Mouse (Mus musculus): ENCODE results near the gene Stk11. TPM values are rescaled to one million over a fixed set of nuclear protein-coding genes. Genes with fewer than 3 reads are reported as not detected.

Stk11 gene
- polyA plus RNA-seq, 1 experiment, result 124 TPM

DNA sequence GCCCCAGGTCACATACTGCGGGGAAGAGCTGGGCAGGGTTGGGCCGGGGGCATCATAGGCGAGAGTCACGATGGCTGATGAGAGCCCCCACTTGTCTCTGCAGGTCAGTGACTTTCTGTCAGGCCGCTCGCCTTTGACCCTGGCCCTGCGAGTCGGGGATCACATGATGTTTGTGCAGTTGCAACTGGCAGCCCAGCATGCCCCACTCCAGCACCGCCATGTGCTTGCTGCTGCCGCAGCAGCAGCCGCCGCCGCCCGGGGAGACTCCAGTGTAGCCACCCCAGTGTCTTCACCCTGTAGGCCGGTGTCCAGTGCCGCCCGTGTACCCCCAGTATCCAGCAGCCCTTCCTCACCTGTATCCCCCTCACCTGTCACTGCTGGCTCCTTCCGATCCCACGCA lies 38.1 kb downstream of the Stk11 start:
- TF ChIP-seq CTCF (IDR thresholded peaks at IDR 0.05; ENCODE audit: extremely low read depth, insufficient read length, insufficient replicate concordance, low read depth, low read length) (no peak), POLR2A (IDR thresholded peaks at IDR 0.05; ENCODE audit: low read depth, low read length) (no peak)
- peaks cover 47% of the 10 kb centered on the region for H3K4me1 ChIP-seq (ENCODE audit: control insufficient read depth, insufficient read depth, insufficient read length, low read length)
- H3K27ac ChIP-seq (ENCODE audit: insufficient read depth, low read depth, low read length), result no peak overlapping the region
- 87% methylated on average over 19 of the region's 19 CpGs for WGBS
- peaks cover 82% of the 10 kb centered on the region for H3K36me3 ChIP-seq (ENCODE audit: control insufficient read depth, insufficient read depth, low read length)
- H3K27me3 ChIP-seq (ENCODE audit: control insufficient read depth, insufficient read depth, low read length), result no peaks in the 10 kb centered on the region
- H3K4me3 ChIP-seq (ENCODE audit: low read depth, low read length), result no peak overlapping the region

DNA sequence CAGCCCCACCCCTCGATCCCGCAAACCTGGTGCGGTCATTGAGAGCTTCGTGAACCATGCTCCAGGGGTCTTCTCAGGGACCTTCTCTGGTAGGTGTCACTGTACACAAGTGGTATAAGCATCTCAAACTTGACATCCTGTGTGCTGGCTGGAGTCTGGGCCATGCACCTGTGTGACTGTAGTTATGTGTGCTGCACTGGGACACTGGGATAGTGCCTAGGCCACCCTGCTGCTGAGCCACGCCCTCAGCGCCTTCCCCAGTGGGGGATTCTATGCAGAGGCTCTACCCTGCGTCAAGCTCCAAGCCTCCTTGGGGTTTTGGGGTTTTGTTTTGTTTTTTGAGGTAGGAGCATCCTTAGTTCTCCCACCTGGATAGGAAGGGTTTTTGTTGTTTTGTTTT lies 38.8 kb downstream of the Stk11 start:
- no peak overlapping the region for H3K4me3 ChIP-seq (ENCODE audit: low read depth, low read length)
- WGBS, result 85% methylated on average over 7 of the region's 7 CpGs
- H3K36me3 ChIP-seq (ENCODE audit: control insufficient read depth, insufficient read depth, low read length), result peaks cover 82% of the 10 kb centered on the region
- H3K27me3 ChIP-seq (ENCODE audit: control insufficient read depth, insufficient read depth, low read length), result no peaks in the 10 kb centered on the region
- TF ChIP-seq CTCF (IDR thresholded peaks at IDR 0.05; ENCODE audit: extremely low read depth, insufficient read length, insufficient replicate concordance, low read depth, low read length) (no peak), POLR2A (IDR thresholded peaks at IDR 0.05; ENCODE audit: low read depth, low read length) (no peak)
- no peak overlapping the region for H3K27ac ChIP-seq (ENCODE audit: insufficient read depth, low read depth, low read length)
- H3K4me1 ChIP-seq (ENCODE audit: control insufficient read depth, insufficient read depth, insufficient read length, low read length), result peaks cover 54% of the 10 kb centered on the region

DNA sequence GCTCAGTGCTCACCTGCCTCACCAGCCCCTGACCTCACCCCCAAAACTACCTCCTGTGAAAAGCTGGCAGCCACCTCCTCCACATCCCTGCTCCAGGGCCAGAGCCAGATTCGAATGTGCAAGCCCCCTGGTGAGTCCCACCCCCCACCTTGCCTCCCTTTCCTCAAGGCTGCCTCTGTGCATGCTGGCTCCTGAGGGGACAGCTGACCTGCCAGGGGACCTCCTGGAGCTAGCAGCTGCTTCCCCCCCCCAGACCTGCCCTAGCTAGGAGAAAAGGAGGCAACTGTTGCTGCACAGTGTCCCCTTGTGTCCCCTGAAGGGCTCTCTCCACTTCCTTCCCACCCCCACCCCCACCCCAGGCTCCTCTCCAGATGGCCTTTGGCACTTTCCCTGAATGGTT lies 39.7 kb downstream of the Stk11 start:
- Histone ChIP-seq H3K27ac (ENCODE audit: insufficient read depth, low read depth, low read length) (no peak overlapping the region), H3K36me3 (ENCODE audit: control insufficient read depth, insufficient read depth, low read length) (peaks cover 74% of the 10 kb centered on the region), H3K4me1 (ENCODE audit: control insufficient read depth, insufficient read depth, insufficient read length, low read length) (peaks cover 60% of the 10 kb centered on the region), H3K4me3 (ENCODE audit: low read depth, low read length) (no peak overlapping the region), H3K27me3 (ENCODE audit: control insufficient read depth, insufficient read depth, low read length) (no peaks in the 10 kb centered on the region)
- WGBS, result 83% methylated on average over 1 of the region's 1 CpGs
- TF ChIP-seq CTCF (IDR thresholded peaks at IDR 0.05; ENCODE audit: extremely low read depth, insufficient read length, insufficient replicate concordance, low read depth, low read length) (no peak), POLR2A (IDR thresholded peaks at IDR 0.05; ENCODE audit: low read depth, low read length) (no peak)

DNA sequence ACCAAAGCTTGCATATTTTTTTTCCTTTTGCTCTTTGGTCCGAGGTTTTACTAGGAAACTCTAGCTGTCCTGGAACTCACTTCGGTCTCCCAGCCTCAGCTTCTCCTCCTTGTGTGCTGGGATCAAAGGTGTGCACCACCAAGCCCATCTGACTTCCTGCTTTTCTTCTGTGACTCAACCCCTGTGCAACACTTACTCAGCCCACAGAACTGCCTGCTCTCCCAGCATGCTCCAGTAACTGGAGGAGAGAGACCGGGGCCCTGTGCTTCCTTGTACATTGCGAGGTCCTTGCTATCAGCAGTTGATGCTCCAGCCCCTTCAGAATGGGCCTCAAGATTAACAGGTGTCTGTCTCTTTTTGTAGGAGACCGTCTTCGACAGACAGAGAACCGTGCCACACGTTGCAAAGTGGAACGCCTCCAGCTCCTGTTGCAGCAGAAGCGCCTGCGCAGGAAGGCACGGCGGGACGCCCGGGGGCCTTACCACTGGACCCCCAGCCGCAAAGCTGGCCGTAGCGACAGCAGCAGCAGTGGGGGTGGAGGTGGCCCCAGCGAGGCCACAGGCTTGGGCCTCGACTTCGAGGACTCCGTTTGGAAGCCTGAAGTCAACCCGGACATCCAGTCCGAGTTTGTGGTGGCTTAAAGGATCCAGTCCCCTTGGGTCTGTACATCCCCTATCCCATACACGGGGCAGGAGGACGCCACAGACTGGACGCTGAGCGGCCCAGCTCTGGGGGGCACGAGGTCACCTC lies 40.6 kb downstream of the Stk11 start:
- WGBS, result 79% methylated on average over 29 of the region's 29 CpGs
- no peak overlapping the region for H3K4me3 ChIP-seq (ENCODE audit: low read depth, low read length)
- TF ChIP-seq POLR2A (IDR thresholded peaks at IDR 0.05; ENCODE audit: low read depth, low read length) (no peak), CTCF (IDR thresholded peaks at IDR 0.05; ENCODE audit: extremely low read depth, insufficient read length, insufficient replicate concordance, low read depth, low read length) (peak; percentile 15; the same call in 1 of the 2 replicates)
- no peaks in the 10 kb centered on the region for H3K27me3 ChIP-seq (ENCODE audit: control insufficient read depth, insufficient read depth, low read length)
- peak overlapping the region; percentile 17; the same call in 1 of the 2 replicates for H3K27ac ChIP-seq (ENCODE audit: insufficient read depth, low read depth, low read length)
- peaks cover 65% of the 10 kb centered on the region for H3K4me1 ChIP-seq (ENCODE audit: control insufficient read depth, insufficient read depth, insufficient read length, low read length)
- H3K36me3 ChIP-seq (ENCODE audit: control insufficient read depth, insufficient read depth, low read length), result peaks cover 65% of the 10 kb centered on the region

DNA sequence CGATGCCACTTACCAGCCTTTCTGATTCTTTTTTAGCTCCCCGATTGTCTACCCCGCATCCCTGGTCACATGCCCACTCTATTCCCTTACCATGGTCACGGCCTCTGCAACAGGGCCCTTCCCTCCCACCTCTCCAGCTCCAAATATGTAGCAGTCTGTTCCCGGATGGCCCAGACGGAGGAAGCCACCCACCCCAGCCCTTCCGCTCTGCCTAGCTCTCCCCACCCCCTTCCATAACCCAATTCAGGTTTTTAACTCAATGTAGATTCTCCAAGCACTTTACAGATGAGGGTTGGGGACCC lies 41.1 kb downstream of the Stk11 start:
- WGBS, result 85% methylated on average over 7 of the region's 7 CpGs
- Histone ChIP-seq H3K4me3 (ENCODE audit: low read depth, low read length) (no peak overlapping the region), H3K27ac (ENCODE audit: insufficient read depth, low read depth, low read length) (peak overlapping the region; percentile 17; the same call in 1 of the 2 replicates), H3K4me1 (ENCODE audit: control insufficient read depth, insufficient read depth, insufficient read length, low read length) (peaks cover 66% of the 10 kb centered on the region), H3K27me3 (ENCODE audit: control insufficient read depth, insufficient read depth, low read length) (no peaks in the 10 kb centered on the region), H3K36me3 (ENCODE audit: control insufficient read depth, insufficient read depth, low read length) (peaks cover 60% of the 10 kb centered on the region)
- no peak for TF ChIP-seq POLR2A (IDR thresholded peaks at IDR 0.05; ENCODE audit: low read depth, low read length)
- TF ChIP-seq CTCF (IDR thresholded peaks at IDR 0.05; ENCODE audit: extremely low read depth, insufficient read length, insufficient replicate concordance, low read depth, low read length), result no peak

DNA sequence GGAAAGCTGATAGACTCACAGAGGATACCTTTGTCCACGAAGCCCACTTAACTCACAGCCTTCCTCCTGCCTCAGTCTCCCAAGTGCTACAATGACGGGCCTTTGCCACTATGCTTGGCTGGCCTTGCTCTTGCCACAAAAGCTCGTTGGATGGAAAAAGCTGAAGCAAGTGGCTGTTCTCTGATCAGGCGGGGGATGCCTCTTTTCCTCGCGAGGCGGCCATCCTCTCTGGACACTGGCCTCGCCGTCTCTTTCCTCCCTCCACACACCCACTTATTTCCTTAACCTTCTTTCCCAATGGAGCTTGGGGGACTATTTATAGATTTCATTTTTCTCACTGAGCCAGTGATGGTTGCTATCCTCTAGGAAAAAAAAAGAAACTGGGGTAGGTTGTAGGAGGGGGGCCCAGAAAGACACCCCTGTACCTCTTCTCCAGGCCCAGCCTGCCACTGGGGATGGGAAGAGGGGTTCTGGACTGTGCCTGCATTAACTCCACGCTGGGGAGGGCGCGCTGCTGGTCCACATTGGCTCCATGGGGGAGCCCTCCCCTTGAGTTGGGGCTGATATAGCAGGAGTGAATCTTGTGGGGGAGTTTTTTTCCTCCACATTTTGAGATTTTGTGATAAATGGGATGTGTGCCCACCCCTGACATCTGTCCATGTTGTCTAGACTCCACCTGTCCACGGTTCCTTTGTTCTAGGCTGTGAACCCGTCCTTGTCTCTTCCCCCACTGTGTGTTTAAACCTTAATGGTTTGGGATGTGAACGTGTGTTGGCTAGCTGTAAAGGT lies 41.7 kb downstream of the Stk11 start:
- no peak overlapping the region for H3K4me3 ChIP-seq (ENCODE audit: low read depth, low read length)
- TF ChIP-seq POLR2A (IDR thresholded peaks at IDR 0.05; ENCODE audit: low read depth, low read length) (no peak), CTCF (IDR thresholded peaks at IDR 0.05; ENCODE audit: extremely low read depth, insufficient read length, insufficient replicate concordance, low read depth, low read length) (no peak)
- H3K27me3 ChIP-seq (ENCODE audit: control insufficient read depth, insufficient read depth, low read length), result no peaks in the 10 kb centered on the region
- H3K27ac ChIP-seq (ENCODE audit: insufficient read depth, low read depth, low read length), result no peak overlapping the region
- 74% methylated on average over 15 of the region's 15 CpGs for WGBS
- peaks cover 65% of the 10 kb centered on the region for H3K4me1 ChIP-seq (ENCODE audit: control insufficient read depth, insufficient read depth, insufficient read length, low read length)
- H3K36me3 ChIP-seq (ENCODE audit: control insufficient read depth, insufficient read depth, low read length), result peaks cover 54% of the 10 kb centered on the region

DNA sequence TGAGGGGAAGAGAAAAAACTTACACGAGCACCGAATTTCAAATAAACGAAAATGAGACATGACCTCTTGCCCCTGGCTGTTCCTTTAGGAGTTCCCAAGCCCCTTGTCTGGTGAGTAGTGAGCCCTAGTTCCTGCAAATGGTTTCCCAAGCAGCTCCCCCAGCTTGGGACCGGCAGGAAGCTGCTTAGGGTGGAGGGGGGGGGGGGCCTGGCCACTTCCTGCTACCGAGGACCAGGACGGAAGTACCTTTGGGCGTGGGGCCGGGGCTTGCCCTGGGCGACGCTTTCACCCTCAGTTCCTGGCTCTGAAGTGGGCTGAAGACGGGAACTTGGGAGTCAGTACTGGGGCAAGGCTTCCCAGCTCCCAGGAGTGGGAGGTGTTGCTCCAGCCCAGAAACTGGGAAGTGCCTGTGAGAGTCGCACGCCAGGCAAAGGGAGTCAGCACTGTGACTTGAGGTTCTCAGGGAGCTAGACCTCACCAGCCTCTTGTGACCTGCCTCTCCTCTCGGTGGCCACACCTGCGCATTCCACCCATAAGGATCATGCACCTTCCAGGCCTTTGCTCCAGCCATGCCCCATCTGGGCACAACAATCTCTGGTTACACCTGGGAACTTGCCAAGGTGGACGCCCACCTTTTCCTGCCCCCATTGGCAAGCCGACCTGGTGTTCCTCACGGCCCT lies 42.8 kb downstream of the Stk11 start:
- TF ChIP-seq CTCF (IDR thresholded peaks at IDR 0.05; ENCODE audit: extremely low read depth, insufficient read length, insufficient replicate concordance, low read depth, low read length), result no peak
- TF ChIP-seq POLR2A (IDR thresholded peaks at IDR 0.05; ENCODE audit: low read depth, low read length), result no peak; the same call in 1 of the 2 replicates
- peak overlapping the region; percentile 38 for H3K4me3 ChIP-seq (ENCODE audit: low read depth, low read length)
- H3K4me1 ChIP-seq (ENCODE audit: control insufficient read depth, insufficient read depth, insufficient read length, low read length), result peaks cover 60% of the 10 kb centered on the region

More for the DNA sequence above, 42.8 kb downstream of the Stk11 start:
- Histone ChIP-seq H3K27ac (ENCODE audit: insufficient read depth, low read depth, low read length) (peak overlapping the region; percentile 94), H3K27me3 (ENCODE audit: control insufficient read depth, insufficient read depth, low read length) (no peaks in the 10 kb centered on the region), H3K36me3 (ENCODE audit: control insufficient read depth, insufficient read depth, low read length) (peaks cover 43% of the 10 kb centered on the region)
- WGBS, result 4% methylated on average over 18 of the region's 18 CpGs
